Mouse (Mus musculus) embryo, embryonic 9.5 days (tissue): Measurements from ENCODE around the gene Ckap4.
"Not testable (repeated sequence)": the region's sequence is repeated elsewhere in the genome, so short reads cannot be mapped to it uniquely, and the experiment has no call there.

Experiments
- DNase-seq: peaks from one replicate; pipeline ENCODE4 v3.0.0-alpha.2; 2017; ENCODE audit errors: extremely low spot score

Ckap4 gene

GRCm38 (mm10) chr10:84549146-84549919, 15.5 kb upstream of the Ckap4 start:
- DNase-seq, result no peak

GRCm38 (mm10) chr10:84544841-84545610, 11.2 kb upstream of the Ckap4 start:
- no peak for DNase-seq

- DNase-seq, result no peak
Measured at GRCm38 (mm10) chr10:84542802-84543658, 9.2 kb upstream of the Ckap4 start.

GRCm38 (mm10) chr10:84539651-84540050, 5.8 kb upstream of the Ckap4 start:
- DNase-seq, result no peak

- DNase-seq, result no peak
Measured at GRCm38 (mm10) chr10:84535859-84536258, 2.0 kb upstream of the Ckap4 start.

- no peak for DNase-seq
Measured at GRCm38 (mm10) chr10:84535458-84535857, 1.6 kb upstream of the Ckap4 start.

GRCm38 (mm10) chr10:84532911-84533882, 665 bp downstream of the Ckap4 start:
- DNase-seq, result peak; percentile 75

GRCm38 (mm10) chr10:84532191-84532889, 1.5 kb downstream of the Ckap4 start:
- DNase-seq, result no peak

- no peak for DNase-seq
Measured at GRCm38 (mm10) chr10:84531576-84531975, 2.3 kb downstream of the Ckap4 start.

GRCm38 (mm10) chr10:84530388-84530787, 3.5 kb downstream of the Ckap4 start:
- DNase-seq, result no peak

GRCm38 (mm10) chr10:84527631-84528030, 6.2 kb downstream of the Ckap4 start:
- DNase-seq, result no peak

- no peak for DNase-seq
Measured at GRCm38 (mm10) chr10:84527070-84527469, 6.8 kb downstream of the Ckap4 start.

GRCm38 (mm10) chr10:84526488-84526887, 7.4 kb downstream of the Ckap4 start:
- no peak for DNase-seq

GRCm38 (mm10) chr10:84523682-84524081, 10.2 kb downstream of the Ckap4 start:
- no peak for DNase-seq

- DNase-seq, result no peak
Measured at GRCm38 (mm10) chr10:84516414-84516927, 17.4 kb downstream of the Ckap4 start.

- DNase-seq, result not testable (repeated sequence)
Measured at GRCm38 (mm10) chr10:84515980-84516379, 17.9 kb downstream of the Ckap4 start.

GRCm38 (mm10) chr10:84515512-84515950, 18.3 kb downstream of the Ckap4 start:
- DNase-seq, result peak; percentile 78

- DNase-seq, result peak; percentile 82
Measured at GRCm38 (mm10) chr10:84514038-84514578, 19.8 kb downstream of the Ckap4 start.

- no peak for DNase-seq
Measured at GRCm38 (mm10) chr10:84512766-84513165, 21.1 kb downstream of the Ckap4 start.

GRCm38 (mm10) chr10:84508603-84509002, 25.3 kb downstream of the Ckap4 start:
- DNase-seq, result no peak
